Mouse (Mus musculus) embryonic facial prominence, embryonic 13.5 days (tissue): ENCODE measurements around the gene Plcb1. TPM values are rescaled to one million over a fixed set of nuclear protein-coding genes. Genes with fewer than 3 reads are reported as not detected.

ENCODE experiments used
- ATAC-seq: fragments of 200-750 bp; cut with Nextera tagmentation; 2 replicates; pipeline ENCODE4 v1.8.0; 2017; ENCODE audit warnings: low read depth; ENCODE audit not compliant: insufficient number of reproducible peaks, insufficient read depth, low FRiP score, low TSS enrichment
- H3K27ac ChIP-seq: fragments of 300-500 bp; sonication (generic); 2 replicates; pipeline ENCODE4 v1.5.1; 2015; ENCODE audit warnings: moderate library complexity, mild to moderate bottlenecking, inconsistent platforms
- H3K27me3 ChIP-seq: fragments of 300-500 bp; sonication (generic); 2 replicates; pipeline ENCODE4 v1.6.1; 2015; ENCODE audit warnings: mild to moderate bottlenecking, inconsistent platforms
- H3K36me3 ChIP-seq: fragments of 300-500 bp; sonication (generic); 2 replicates; pipeline ENCODE4 v1.6.1; 2015; ENCODE audit warnings: mild to moderate bottlenecking, inconsistent platforms
- H3K4me1 ChIP-seq: fragments of 300-500 bp; sonication (generic); 2 replicates; pipeline ENCODE4 v1.6.1; 2015; ENCODE audit warnings: inconsistent platforms
- H3K4me2 ChIP-seq: fragments of 300-500 bp; sonication (generic); 2 replicates; pipeline ENCODE4 v1.6.1; 2015; ENCODE audit warnings: moderate library complexity, mild to moderate bottlenecking, inconsistent platforms
- H3K4me3 ChIP-seq: fragments of 300-500 bp; sonication (generic); 2 replicates; pipeline ENCODE4 v1.5.1; 2015; ENCODE audit warnings: mild to moderate bottlenecking, inconsistent platforms
- H3K9ac ChIP-seq: fragments of 300-500 bp; sonication (generic); 2 replicates; pipeline ENCODE4 v1.6.1; 2015; ENCODE audit warnings: mild to moderate bottlenecking, inconsistent platforms
- H3K9me3 ChIP-seq: fragments of 300-500 bp; sonication (generic); 2 replicates; pipeline ENCODE4 v1.6.1; 2016; ENCODE audit warnings: inconsistent platforms
- WGBS: fragments of 180-500 bp; shearing (Covaris S2); methylation state at CpG from one replicate; pipeline ENCODE4 v1.1.7; 2015; ENCODE audit warnings: mixed read lengths; 5-methylcytosine and 5-hydroxymethylcytosine counted together
- polyA plus RNA-seq: library from polyadenylated mRNA; unstranded; fragments of >200 nt; fragmentation: Nextera tagmentation; extraction: Ambion mirVana; gene quantifications from 2 replicates; pipeline ENCODE4 v1.2.1, GENCODE M21; 2015

Plcb1 gene
- polyA plus RNA-seq, 1 experiment from 2014 or later, result 18.3 TPM

- ATAC-seq, result no peak
- no peak overlapping the region for H3K4me3 ChIP-seq
- H3K9me3 ChIP-seq, result no peaks in the 10 kb centered on the region
- no peak overlapping the region for H3K9ac ChIP-seq
- no peak overlapping the region for H3K4me2 ChIP-seq
- WGBS, result 86% methylated on average over 4 of the region's 4 CpGs
- H3K4me1 ChIP-seq, result no peaks in the 10 kb centered on the region
- H3K27ac ChIP-seq, result no peak overlapping the region
- no peaks in the 10 kb centered on the region for H3K27me3 ChIP-seq
- no peaks in the 10 kb centered on the region for H3K36me3 ChIP-seq
Measured at GRCm38 (mm10) chr2:134877148-134877547, 91.3 kb downstream of the Plcb1 start.

- H3K4me1 ChIP-seq, result peaks cover 5% of the 10 kb centered on the region
- no peak overlapping the region for H3K4me3 ChIP-seq
- H3K27ac ChIP-seq, result no peak overlapping the region
- no peaks in the 10 kb centered on the region for H3K9me3 ChIP-seq
- no peaks in the 10 kb centered on the region for H3K36me3 ChIP-seq
- no peaks in the 10 kb centered on the region for H3K27me3 ChIP-seq
- WGBS, result 49% methylated on average over 2 of the region's 2 CpGs
- no peak overlapping the region for H3K9ac ChIP-seq
- ATAC-seq, result no peak
- H3K4me2 ChIP-seq, result no peak overlapping the region
Measured at GRCm38 (mm10) chr2:134891207-134891606, 105.3 kb downstream of the Plcb1 start.

- H3K27ac ChIP-seq, result no peak overlapping the region
- no peaks in the 10 kb centered on the region for H3K36me3 ChIP-seq
- H3K4me3 ChIP-seq, result no peak overlapping the region
- H3K9ac ChIP-seq, result no peak overlapping the region
- no peak for ATAC-seq
- 62% methylated on average over 4 of the region's 4 CpGs for WGBS
- no peak overlapping the region for H3K4me2 ChIP-seq
- H3K27me3 ChIP-seq, result no peaks in the 10 kb centered on the region
- H3K4me1 ChIP-seq, result peaks cover 8% of the 10 kb centered on the region
- H3K9me3 ChIP-seq, result no peaks in the 10 kb centered on the region
Measured at GRCm38 (mm10) chr2:134894776-134895175, 108.9 kb downstream of the Plcb1 start.

GRCm38 (mm10) chr2:134896196-134896595 is 110.3 kb downstream of the Plcb1 start:
- Histone ChIP-seq H3K4me1 (peaks cover 8% of the 10 kb centered on the region), H3K27ac (no peak overlapping the region), H3K27me3 (no peaks in the 10 kb centered on the region), H3K4me3 (no peak overlapping the region), H3K4me2 (no peak overlapping the region), H3K9ac (no peak overlapping the region), H3K9me3 (no peaks in the 10 kb centered on the region), H3K36me3 (no peaks in the 10 kb centered on the region)
- ATAC-seq, result no peak
- 30% methylated on average over 3 of the region's 3 CpGs for WGBS

- no peak for ATAC-seq
- Histone ChIP-seq H3K36me3 (no peaks in the 10 kb centered on the region), H3K4me1 (peaks cover 8% of the 10 kb centered on the region), H3K4me2 (no peak overlapping the region), H3K9me3 (no peaks in the 10 kb centered on the region), H3K27ac (no peak overlapping the region), H3K27me3 (no peaks in the 10 kb centered on the region), H3K4me3 (no peak overlapping the region), H3K9ac (no peak overlapping the region)
- 90% methylated on average over 5 of the region's 5 CpGs for WGBS
Measured at GRCm38 (mm10) chr2:134897083-134897482, 111.2 kb downstream of the Plcb1 start.

- Histone ChIP-seq H3K27me3 (no peaks in the 10 kb centered on the region), H3K27ac (no peak overlapping the region), H3K4me2 (no peak overlapping the region), H3K36me3 (no peaks in the 10 kb centered on the region), H3K9me3 (no peaks in the 10 kb centered on the region), H3K4me3 (no peak overlapping the region), H3K9ac (no peak overlapping the region), H3K4me1 (no peaks in the 10 kb centered on the region; the same call in 1 of the 2 replicates)
- 84% methylated on average over 2 of the region's 2 CpGs for WGBS
- ATAC-seq, result no peak
Measured at GRCm38 (mm10) chr2:134901521-134901920, 115.7 kb downstream of the Plcb1 start.

GRCm38 (mm10) chr2:134910882-134911281 is 125.0 kb downstream of the Plcb1 start:
- no peaks in the 10 kb centered on the region for H3K9me3 ChIP-seq
- 30% methylated on average over 1 of the region's 1 CpGs for WGBS
- no peak overlapping the region for H3K27ac ChIP-seq
- no peak overlapping the region for H3K4me2 ChIP-seq
- no peaks in the 10 kb centered on the region for H3K36me3 ChIP-seq
- no peaks in the 10 kb centered on the region for H3K27me3 ChIP-seq
- ATAC-seq, result no peak; the same call in 1 of the 2 replicates
- H3K9ac ChIP-seq, result no peak overlapping the region
- H3K4me1 ChIP-seq, result peaks cover 9% of the 10 kb centered on the region; the same call in 1 of the 2 replicates
- H3K4me3 ChIP-seq, result no peak overlapping the region

GRCm38 (mm10) chr2:134911360-134911759 is 125.5 kb downstream of the Plcb1 start:
- Histone ChIP-seq H3K4me3 (no peak overlapping the region), H3K9me3 (no peaks in the 10 kb centered on the region), H3K27me3 (no peaks in the 10 kb centered on the region), H3K4me2 (no peak overlapping the region), H3K27ac (no peak overlapping the region), H3K9ac (no peak overlapping the region), H3K4me1 (peaks cover 9% of the 10 kb centered on the region; the same call in 1 of the 2 replicates), H3K36me3 (no peaks in the 10 kb centered on the region)
- no peak for ATAC-seq
- 90% methylated on average over 6 of the region's 6 CpGs for WGBS

- Histone ChIP-seq H3K9ac (no peak overlapping the region), H3K9me3 (no peaks in the 10 kb centered on the region), H3K27me3 (no peaks in the 10 kb centered on the region), H3K4me2 (no peak overlapping the region), H3K36me3 (no peaks in the 10 kb centered on the region), H3K4me1 (peaks cover 9% of the 10 kb centered on the region; the same call in 1 of the 2 replicates), H3K27ac (no peak overlapping the region), H3K4me3 (no peak overlapping the region)
- no peak for ATAC-seq
- WGBS, result 75% methylated on average over 2 of the region's 2 CpGs
Measured at GRCm38 (mm10) chr2:134912616-134913015, 126.7 kb downstream of the Plcb1 start.

GRCm38 (mm10) chr2:134913542-134913941 is 127.7 kb downstream of the Plcb1 start:
- Histone ChIP-seq H3K9me3 (no peaks in the 10 kb centered on the region), H3K27me3 (no peaks in the 10 kb centered on the region), H3K9ac (no peak overlapping the region), H3K4me3 (no peak overlapping the region), H3K27ac (no peak overlapping the region), H3K4me2 (no peak overlapping the region), H3K36me3 (no peaks in the 10 kb centered on the region), H3K4me1 (peaks cover 9% of the 10 kb centered on the region; the same call in 1 of the 2 replicates)
- WGBS, result 79% methylated on average over 3 of the region's 3 CpGs
- ATAC-seq, result no peak

GRCm38 (mm10) chr2:134914091-134914550 is 128.3 kb downstream of the Plcb1 start:
- Histone ChIP-seq H3K27me3 (no peaks in the 10 kb centered on the region), H3K9ac (no peak overlapping the region), H3K4me1 (peaks cover 9% of the 10 kb centered on the region; the same call in 1 of the 2 replicates), H3K27ac (no peak overlapping the region), H3K36me3 (no peaks in the 10 kb centered on the region), H3K4me3 (no peak overlapping the region), H3K9me3 (no peaks in the 10 kb centered on the region), H3K4me2 (no peak overlapping the region)
- ATAC-seq, result no peak
- 86% methylated on average over 2 of the region's 2 CpGs for WGBS

- WGBS, result 80% methylated on average over 3 of the region's 3 CpGs
- H3K9ac ChIP-seq, result no peak overlapping the region
- no peaks in the 10 kb centered on the region for H3K36me3 ChIP-seq
- H3K4me1 ChIP-seq, result peaks cover 9% of the 10 kb centered on the region; the same call in 1 of the 2 replicates
- no peak overlapping the region for H3K4me2 ChIP-seq
- no peak overlapping the region for H3K27ac ChIP-seq
- no peaks in the 10 kb centered on the region for H3K27me3 ChIP-seq
- no peak overlapping the region for H3K4me3 ChIP-seq
- ATAC-seq, result no peak
- H3K9me3 ChIP-seq, result no peaks in the 10 kb centered on the region
Measured at GRCm38 (mm10) chr2:134915035-134915434, 129.2 kb downstream of the Plcb1 start.
